Mouse (Mus musculus) midbrain, embryonic 10.5 days (tissue): ENCODE results near the gene Prss56. TPM values are rescaled to one million over a fixed set of nuclear protein-coding genes. Genes with fewer than 3 reads are reported as not detected.

Experiments used
- DNase-seq: peaks from one replicate; pipeline ENCODE4 v3.0.0-alpha.2; 2017; ENCODE audit warnings: low spot score
- H3K27ac ChIP-seq: fragments of 300-500 bp; sonication (generic); replicated peaks from 2 replicates; pipeline ENCODE4 v1.5.1; 2016; ENCODE audit warnings: mild to moderate bottlenecking
- H3K27me3 ChIP-seq: fragments of 300-500 bp; sonication (generic); 2 replicates; pipeline ENCODE4 v1.6.1; 2016; ENCODE audit warnings: low read depth, mild to moderate bottlenecking; ENCODE audit not compliant: poor library complexity, severe bottlenecking
- H3K36me3 ChIP-seq: fragments of 300-500 bp; sonication (generic); 2 replicates; pipeline ENCODE4 v1.6.1; 2016; ENCODE audit warnings: mild to moderate bottlenecking, moderate library complexity
- H3K4me1 ChIP-seq: fragments of 300-500 bp; sonication (generic); 2 replicates; pipeline ENCODE4 v1.6.1; 2016
- H3K4me3 ChIP-seq: fragments of 300-500 bp; sonication (generic); 2 replicates; pipeline ENCODE4 v1.5.1; 2016; ENCODE audit warnings: mild to moderate bottlenecking, moderate library complexity
- H3K9me3 ChIP-seq: fragments of 300-500 bp; sonication (generic); replicated peaks from 2 replicates; pipeline ENCODE4 v1.6.1; 2016; ENCODE audit warnings: mild to moderate bottlenecking
- WGBS: fragments of 180-500 bp; shearing (Covaris S2); methylation state at CpG from one replicate; pipeline ENCODE4 v1.1.7; 2016; 5-methylcytosine and 5-hydroxymethylcytosine counted together
- polyA plus RNA-seq: library from polyadenylated mRNA; unstranded; fragments of >200 nt; fragmentation: Nextera tagmentation; extraction: Ambion mirVana; gene quantifications from 2 replicates; pipeline ENCODE4 v1.2.1, GENCODE M21; 2016

Prss56 gene
- polyA plus RNA-seq, 1 experiment from 2014 or later, result 0.05 TPM

DNA sequence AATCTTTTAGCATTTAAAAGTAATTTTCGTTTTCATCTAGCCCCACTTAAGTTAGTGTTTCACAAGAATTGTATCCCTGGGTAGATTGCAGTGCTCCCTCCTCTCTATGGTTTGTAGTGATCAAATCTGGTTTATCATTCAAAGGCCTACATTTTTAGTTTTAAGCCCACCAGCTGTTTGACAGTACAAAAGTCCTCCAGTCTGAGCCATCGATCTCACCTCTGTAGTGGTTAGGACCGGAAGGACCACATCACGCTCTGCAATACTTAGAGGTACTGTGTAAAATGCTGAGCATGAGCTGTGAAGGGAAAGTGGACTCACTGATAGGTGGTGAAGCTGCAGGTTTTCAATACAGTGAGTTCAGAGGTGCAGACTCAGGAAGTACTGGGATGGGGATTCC, 31.6 kb downstream of the Prss56 start:
- Histone ChIP-seq H3K4me1 (peaks cover 33% of the 10 kb centered on the region), H3K4me3 (peak overlapping the region; percentile 84), H3K36me3 (peaks cover 27% of the 10 kb centered on the region), H3K9me3 (no peaks in the 10 kb centered on the region), H3K27me3 (no peaks in the 10 kb centered on the region), H3K27ac (peak overlapping the region; percentile 99)
- 39% methylated on average over 4 of the region's 4 CpGs for WGBS
- DNase-seq, result no peak

GRCm38 (mm10) chr1:87217938-87218337, 34.8 kb downstream of the Prss56 start:
- H3K27ac ChIP-seq, result no peak overlapping the region
- no peak overlapping the region for H3K4me3 ChIP-seq
- H3K9me3 ChIP-seq, result no peaks in the 10 kb centered on the region
- WGBS, result 66% methylated on average over 3 of the region's 3 CpGs
- peaks cover 59% of the 10 kb centered on the region for H3K36me3 ChIP-seq
- DNase-seq, result no peak
- H3K4me1 ChIP-seq, result peaks cover 30% of the 10 kb centered on the region
- H3K27me3 ChIP-seq, result no peaks in the 10 kb centered on the region

DNA sequence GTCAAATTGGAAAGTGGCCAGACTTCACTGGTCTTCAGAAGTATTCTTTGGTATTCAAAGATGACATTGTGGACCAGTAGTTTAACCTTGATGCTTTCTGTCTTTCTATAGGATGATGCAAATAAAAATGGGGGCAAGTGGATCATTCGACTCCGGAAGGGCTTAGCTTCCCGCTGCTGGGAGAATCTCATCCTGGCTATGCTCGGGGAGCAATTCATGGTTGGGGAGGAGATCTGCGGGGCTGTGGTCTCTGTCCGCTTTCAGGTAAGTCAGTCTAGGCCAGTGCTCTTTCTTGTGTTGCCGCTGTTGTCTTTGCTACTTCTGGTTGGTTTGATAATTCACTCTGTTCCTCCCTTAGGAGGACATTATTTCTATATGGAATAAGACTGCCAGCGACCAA, 42.6 kb downstream of the Prss56 start:
- peaks cover 100% of the 10 kb centered on the region for H3K36me3 ChIP-seq
- H3K9me3 ChIP-seq, result no peaks in the 10 kb centered on the region

GRCm38 (mm10) chr1:87226409-87227159, 43.5 kb downstream of the Prss56 start:
- no peak overlapping the region for H3K4me3 ChIP-seq
- DNase-seq, result no peak
- no peaks in the 10 kb centered on the region for H3K9me3 ChIP-seq
- WGBS, result 97% methylated on average over 1 of the region's 1 CpGs
- no peak overlapping the region for H3K27ac ChIP-seq
- H3K4me1 ChIP-seq, result no peaks in the 10 kb centered on the region
- no peaks in the 10 kb centered on the region for H3K27me3 ChIP-seq
- H3K36me3 ChIP-seq, result peaks cover 100% of the 10 kb centered on the region

More for the DNA sequence above, 42.6 kb downstream of the Prss56 start:
- 98% methylated on average over 8 of the region's 8 CpGs for WGBS
- no peaks in the 10 kb centered on the region for H3K27me3 ChIP-seq
- H3K27ac ChIP-seq, result no peak overlapping the region
- H3K4me3 ChIP-seq, result no peak overlapping the region
- no peaks in the 10 kb centered on the region for H3K4me1 ChIP-seq
- DNase-seq, result no peak

DNA sequence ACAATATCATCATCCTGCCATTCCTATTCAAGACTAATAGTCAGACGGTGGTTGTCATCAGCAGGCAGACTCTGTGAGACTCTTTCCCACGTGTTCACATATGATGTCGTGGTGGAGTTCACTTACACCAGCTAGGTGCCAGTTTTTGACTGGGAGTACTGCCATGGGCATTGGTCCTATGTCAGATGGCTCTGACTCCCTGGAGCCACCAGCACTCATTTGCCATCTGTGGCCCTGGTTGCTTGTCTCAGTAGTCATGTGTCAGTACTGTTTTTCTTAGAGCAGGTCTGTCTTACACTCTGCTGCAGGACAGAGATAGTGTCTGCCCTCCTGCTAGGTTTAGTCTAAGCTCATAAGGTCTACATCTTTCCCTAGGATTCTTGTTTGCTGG, 44.0 kb downstream of the Prss56 start:
- H3K27me3 ChIP-seq, result no peaks in the 10 kb centered on the region
- no peak for DNase-seq
- H3K27ac ChIP-seq, result no peak overlapping the region
- no peaks in the 10 kb centered on the region for H3K4me1 ChIP-seq
- no peak overlapping the region for H3K4me3 ChIP-seq
- WGBS, result 97% methylated on average over 3 of the region's 3 CpGs
- no peaks in the 10 kb centered on the region for H3K9me3 ChIP-seq
- peaks cover 100% of the 10 kb centered on the region for H3K36me3 ChIP-seq

GRCm38 (mm10) chr1:87230606-87231005, 47.5 kb downstream of the Prss56 start:
- no peaks in the 10 kb centered on the region for H3K9me3 ChIP-seq
- no peaks in the 10 kb centered on the region for H3K27me3 ChIP-seq
- no peaks in the 10 kb centered on the region for H3K4me1 ChIP-seq
- no peak for DNase-seq
- H3K4me3 ChIP-seq, result no peak overlapping the region
- WGBS, result 73% methylated on average over 5 of the region's 5 CpGs
- no peak overlapping the region for H3K27ac ChIP-seq
- peaks cover 99% of the 10 kb centered on the region for H3K36me3 ChIP-seq

DNA sequence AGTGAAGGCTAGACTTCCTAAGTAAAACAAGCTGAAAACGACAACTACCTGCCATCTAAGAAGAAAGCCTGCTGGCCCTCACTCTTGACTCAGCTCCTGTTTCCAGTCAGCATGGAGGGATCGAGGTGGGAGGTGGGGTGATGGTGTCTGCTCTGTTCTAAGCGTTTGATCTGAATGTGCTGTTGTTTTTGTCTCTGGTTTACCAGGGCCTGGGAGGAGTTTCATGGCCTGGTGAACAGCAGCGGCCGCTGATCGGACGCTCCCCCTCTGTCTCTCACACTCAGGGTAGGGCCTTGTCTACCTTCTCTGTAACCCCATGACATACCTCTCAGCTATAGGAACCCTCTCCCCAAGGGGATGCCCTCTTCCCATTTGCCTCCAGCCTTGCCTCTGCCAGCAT, 49.1 kb downstream of the Prss56 start:
- 71% methylated on average over 7 of the region's 7 CpGs for whole genome bisulfite sequencing
- DNase-seq, result no peak
- Histone ChIP-seq H3K27me3 (no peaks in the 10 kb centered on the region), H3K4me3 (no peak overlapping the region), H3K4me1 (no peaks in the 10 kb centered on the region), H3K36me3 (peaks cover 99% of the 10 kb centered on the region), H3K9me3 (no peaks in the 10 kb centered on the region), H3K27ac (no peak overlapping the region)

Other genes starting within 250 kb of the Prss56 start
- gene Alppl2, start 93.4 kb upstream of the Prss56 start, polyA plus RNA-seq, result not detected in 2 replicates
- gene Alpi, start 81.7 kb upstream of the Prss56 start, polyA plus RNA-seq, result not detected in 2 replicates
- gene Akp3, start 58.3 kb upstream of the Prss56 start, polyA plus RNA-seq, result not detected in 2 replicates
- 3.7 and 5.0 TPM in 2 replicates for gene Ecel1, start 26.8 kb upstream of the Prss56 start, polyA plus RNA-seq
- not detected in 2 replicates for gene Chrnd, start 7.3 kb downstream of the Prss56 start, polyA plus RNA-seq
- 0.12 TPM in 1 of 2 replicates, not detected in the other for gene Chrng, start 21.3 kb downstream of the Prss56 start, polyA plus RNA-seq
- gene Eif4e2, start 30.6 kb downstream of the Prss56 start, polyA plus RNA-seq, result 172 and 173 TPM in 2 replicates
- 0.64 and 0.71 TPM in 2 replicates for gene Efhd1, start 81.0 kb downstream of the Prss56 start, polyA plus RNA-seq
- 49.1 and 52.4 TPM in 2 replicates for gene Gigyf2, start 143.7 kb downstream of the Prss56 start, polyA plus RNA-seq
- 0.16 and 0.73 TPM in 2 replicates for gene Kcnj13, start 211.4 kb downstream of the Prss56 start, polyA plus RNA-seq